Mouse (Mus musculus): ENCODE results near the gene Abr.

Gene Abr

GRCm38 (mm10) chr11:76569436-76569835 lies 52.7 kb downstream of the Abr start:
- DNase-seq (ENCODE audit: low spot score) = no peak

GRCm38 (mm10) chr11:76566081-76566480 lies 56.0 kb downstream of the Abr start:
- no peak for DNase-seq (ENCODE audit: low spot score)

- no peak for DNase-seq (ENCODE audit: low spot score)
Measured at GRCm38 (mm10) chr11:76562584-76562983, 59.5 kb downstream of the Abr start.

GRCm38 (mm10) chr11:76562165-76562564 lies 59.9 kb downstream of the Abr start:
- no peak for DNase-seq (ENCODE audit: low spot score)

- no peak for DNase-seq (ENCODE audit: low spot score)
Measured at GRCm38 (mm10) chr11:76557837-76558236, 64.3 kb downstream of the Abr start.

- no peak for DNase-seq (ENCODE audit: low spot score)
Measured at GRCm38 (mm10) chr11:76548153-76548721, 73.9 kb downstream of the Abr start.

- no peak for DNase-seq (ENCODE audit: low spot score)
Measured at GRCm38 (mm10) chr11:76547420-76547819, 74.7 kb downstream of the Abr start.

- no peak for DNase-seq (ENCODE audit: low spot score)
Measured at GRCm38 (mm10) chr11:76546431-76546830, 75.7 kb downstream of the Abr start.

GRCm38 (mm10) chr11:76543300-76543699 lies 78.8 kb downstream of the Abr start:
- no peak for DNase-seq (ENCODE audit: low spot score)

GRCm38 (mm10) chr11:76540973-76541372 lies 81.1 kb downstream of the Abr start:
- DNase-seq (ENCODE audit: low spot score) = peak; percentile 74

- DNase-seq (ENCODE audit: low spot score) = no peak
Measured at GRCm38 (mm10) chr11:76537401-76537800, 84.7 kb downstream of the Abr start.

- DNase-seq (ENCODE audit: low spot score) = no peak
Measured at GRCm38 (mm10) chr11:76536576-76537354, 85.3 kb downstream of the Abr start.

GRCm38 (mm10) chr11:76532001-76532400 lies 90.1 kb downstream of the Abr start:
- no peak for DNase-seq (ENCODE audit: low spot score)

- DNase-seq (ENCODE audit: low spot score) = no peak
Measured at GRCm38 (mm10) chr11:76530966-76531678, 91.0 kb downstream of the Abr start.

GRCm38 (mm10) chr11:76530168-76530935 lies 91.8 kb downstream of the Abr start:
- no peak for DNase-seq (ENCODE audit: low spot score)

GRCm38 (mm10) chr11:76529352-76530141 lies 92.6 kb downstream of the Abr start:
- DNase-seq (ENCODE audit: low spot score) = no peak

- DNase-seq (ENCODE audit: low spot score) = no peak
Measured at GRCm38 (mm10) chr11:76525646-76526351, 96.3 kb downstream of the Abr start.

GRCm38 (mm10) chr11:76524947-76525346 lies 97.2 kb downstream of the Abr start:
- peak; percentile 35 for DNase-seq (ENCODE audit: low spot score)

- DNase-seq (ENCODE audit: low spot score) = no peak
Measured at GRCm38 (mm10) chr11:76523356-76523755, 98.8 kb downstream of the Abr start.

- no peak for DNase-seq (ENCODE audit: low spot score)
Measured at GRCm38 (mm10) chr11:76520889-76521288, 101.2 kb downstream of the Abr start.

- DNase-seq (ENCODE audit: low spot score) = no peak
Measured at GRCm38 (mm10) chr11:76518613-76519012, 103.5 kb downstream of the Abr start.

All from urinary bladder, postnatal 25 days (tissue).